Mouse (Mus musculus): ENCODE data around the gene Car2. TPM values are rescaled to one million over a fixed set of nuclear protein-coding genes. Genes with fewer than 3 reads are reported as not detected.

The Car2 gene
- total RNA-seq, 2 experiments from 2014 or later = 92.6 to 97.8 TPM

DNA sequence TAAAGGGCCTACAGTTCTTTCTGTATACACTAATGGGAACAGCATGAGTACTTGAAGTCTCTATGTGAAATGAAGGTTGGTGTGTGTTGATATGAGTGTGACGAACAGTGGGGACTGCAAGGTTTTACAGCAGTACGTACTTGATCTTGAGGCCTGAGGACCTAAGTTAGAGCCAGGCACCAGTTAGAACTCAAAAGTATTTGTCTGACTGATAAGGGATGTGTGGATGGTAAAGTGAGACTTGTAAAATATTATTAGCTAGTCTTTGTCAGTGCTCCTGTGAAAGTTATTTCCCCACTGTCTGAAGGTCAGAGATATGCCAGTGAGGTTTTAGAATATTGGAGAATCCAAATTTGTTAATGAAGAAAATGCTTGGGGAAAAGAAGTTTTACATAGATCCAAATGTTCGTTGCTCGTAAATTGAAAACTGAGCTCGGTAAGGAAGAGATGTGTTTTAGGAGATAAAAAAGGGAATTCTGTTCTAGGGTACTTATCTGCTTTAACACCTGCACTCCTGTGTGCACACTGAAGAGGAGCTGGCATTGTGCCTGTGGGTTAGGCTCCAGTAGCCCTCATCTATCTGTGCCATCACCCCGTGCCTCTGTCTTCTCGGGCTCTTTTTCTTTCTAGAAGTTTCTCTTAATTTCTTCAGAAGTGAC lies 8.7 kb upstream of the Car2 start:
- no peak for DNase-seq (ENCODE audit: low spot score in 2 of 2)
- intact Hi-C loops (cut with DNase I) = no loop called here

DNA sequence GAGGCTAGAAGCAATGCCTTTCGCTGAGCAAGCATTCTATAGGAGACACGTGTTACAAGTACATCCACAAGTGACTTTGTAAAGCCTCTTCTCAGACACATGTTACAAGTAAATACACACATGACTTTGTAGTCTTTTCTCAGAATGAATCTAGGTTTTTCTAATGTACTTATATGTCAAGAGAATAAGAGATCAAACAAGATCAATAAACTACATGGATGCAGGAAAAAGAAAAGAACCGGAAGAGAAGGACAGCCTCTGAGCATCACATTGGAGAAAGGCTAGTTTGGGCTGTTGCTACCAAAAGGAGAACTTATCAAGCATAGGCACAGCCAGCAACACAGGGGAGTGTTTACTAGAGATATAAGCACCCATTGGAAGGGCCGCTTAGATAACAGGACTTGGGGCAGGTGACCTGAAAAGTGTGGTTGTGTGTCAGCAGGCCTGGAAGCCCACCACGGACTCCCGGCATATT lies 7.3 kb upstream of the Car2 start:
- intact Hi-C loops (cut with DNase I) = no loop called here
- no peak for DNase-seq (ENCODE audit: low spot score in 2 of 2)

DNA sequence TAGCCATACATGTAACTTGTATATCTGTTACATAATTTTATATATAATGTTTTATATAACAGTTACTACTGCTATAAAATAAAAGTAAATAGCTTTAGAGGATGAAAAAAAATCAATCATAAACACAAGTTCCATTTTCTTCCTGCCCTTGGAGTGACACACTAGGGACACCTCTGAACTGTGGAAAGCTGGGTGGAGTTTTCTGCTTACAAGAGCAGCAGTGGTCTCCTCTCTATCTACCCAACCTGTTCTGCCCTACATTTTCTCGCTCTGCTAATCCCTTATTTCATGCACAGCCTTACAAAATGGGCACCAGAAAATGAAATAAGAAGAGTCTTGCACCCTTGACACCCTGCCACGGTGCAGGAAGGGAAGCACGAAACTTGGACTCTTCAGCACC lies 6.8 kb upstream of the Car2 start:
- intact Hi-C loops (cut with DNase I) = no loop called here

DNA sequence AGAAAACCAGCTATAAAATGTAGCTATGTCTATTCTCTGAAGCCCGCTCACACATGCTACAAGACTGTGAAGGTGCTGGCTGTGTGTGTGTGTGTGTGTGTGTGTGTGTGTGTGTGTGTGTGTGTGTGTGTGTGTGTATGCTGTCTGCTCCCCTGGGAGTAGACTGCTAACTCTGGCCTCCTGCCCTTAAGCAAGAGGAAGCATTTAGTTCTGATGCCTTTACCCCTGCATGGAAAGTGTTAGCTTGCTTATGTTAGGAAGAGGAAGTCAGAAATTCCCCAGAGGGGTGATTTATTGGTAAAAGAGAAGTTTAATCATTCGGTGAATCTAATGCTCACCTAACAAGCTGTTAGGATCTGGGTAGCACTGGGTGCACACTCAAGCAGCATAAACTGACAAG lies 5.8 kb upstream of the Car2 start:
- DNase-seq (ENCODE audit: low spot score in 2 of 2) = no peak
- intact Hi-C loops (cut with DNase I) = loop anchor here (10.0 kb wide), 1 partner anchor 195 kb away; no protein-coding TSS in a partner anchor

More for the DNA sequence above, 6.8 kb upstream of the Car2 start:
- no peak for DNase-seq (ENCODE audit: low spot score in 2 of 2)

DNA sequence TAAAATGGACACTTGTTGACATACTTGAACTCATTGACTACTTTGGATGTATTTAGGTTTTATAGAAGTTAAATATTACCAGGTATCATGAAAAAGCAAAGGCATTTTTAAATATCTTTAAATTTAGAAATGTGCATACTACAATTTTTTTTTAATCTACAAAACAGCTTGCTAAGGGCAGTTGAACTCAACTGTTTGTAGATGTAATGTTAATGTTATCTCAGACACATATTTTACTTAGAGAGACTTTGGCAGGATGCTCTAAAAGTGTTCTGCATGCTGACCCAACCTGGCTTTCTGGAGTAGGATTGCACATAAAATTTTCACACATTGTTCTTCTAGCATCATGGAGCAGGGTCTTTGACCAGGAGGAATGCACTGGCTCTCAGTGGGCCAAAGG lies 4.1 kb upstream of the Car2 start:
- intact Hi-C loops (cut with DNase I) = loop anchor here (10.0 kb wide), 1 partner anchor 193 kb away; no protein-coding TSS in a partner anchor
- no peak for DNase-seq (ENCODE audit: low spot score in 2 of 2)

DNA sequence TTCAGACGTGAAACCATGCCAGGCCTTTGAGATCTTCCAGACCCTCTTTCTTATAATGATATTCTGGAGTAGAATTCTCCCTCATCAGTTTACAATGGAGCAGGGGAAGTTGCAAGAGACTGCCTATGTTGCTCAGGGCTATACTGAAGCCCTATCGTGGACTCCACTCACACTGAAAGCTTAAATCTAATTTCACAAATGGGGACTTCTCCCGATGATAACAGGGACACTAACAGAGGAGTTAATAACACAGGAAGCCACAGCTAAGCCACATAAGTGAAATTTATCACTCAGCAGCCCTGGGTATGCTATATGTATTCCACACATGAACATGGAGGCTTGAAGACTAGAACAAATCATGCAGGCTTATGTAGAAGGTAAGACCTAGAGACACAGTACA lies 3.3 kb upstream of the Car2 start:
- intact Hi-C loops (cut with DNase I) = loop anchor here (10.0 kb wide), 1 partner anchor 192 kb away; no protein-coding TSS in a partner anchor
- DNase-seq (ENCODE audit: low spot score in 2 of 2) = no peak

DNA sequence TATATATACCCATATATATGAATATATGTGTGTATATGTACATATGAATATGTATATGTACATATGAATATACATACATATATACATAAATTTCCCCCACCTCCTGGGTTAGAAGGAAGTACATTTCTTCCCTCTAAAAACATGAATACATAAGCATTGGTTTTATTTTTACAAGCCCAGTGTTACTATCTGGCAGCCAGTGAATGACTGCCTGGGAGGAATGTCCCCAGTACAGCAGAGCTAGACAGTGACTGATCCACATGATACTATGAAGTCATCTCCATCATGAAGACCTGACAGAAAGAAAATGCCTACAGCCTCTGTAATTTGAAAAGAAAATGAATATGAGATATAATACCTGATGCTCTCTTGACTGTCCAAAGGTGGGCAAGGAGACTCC lies 1.2 kb upstream of the Car2 start:
- intact Hi-C loops (cut with DNase I) = loop anchor here (5.0 to 10.0 kb wide), 2 partner anchors 190 to 307 kb away; no protein-coding TSS in a partner anchor
- no peak for DNase-seq (ENCODE audit: low spot score in 2 of 2)

DNA sequence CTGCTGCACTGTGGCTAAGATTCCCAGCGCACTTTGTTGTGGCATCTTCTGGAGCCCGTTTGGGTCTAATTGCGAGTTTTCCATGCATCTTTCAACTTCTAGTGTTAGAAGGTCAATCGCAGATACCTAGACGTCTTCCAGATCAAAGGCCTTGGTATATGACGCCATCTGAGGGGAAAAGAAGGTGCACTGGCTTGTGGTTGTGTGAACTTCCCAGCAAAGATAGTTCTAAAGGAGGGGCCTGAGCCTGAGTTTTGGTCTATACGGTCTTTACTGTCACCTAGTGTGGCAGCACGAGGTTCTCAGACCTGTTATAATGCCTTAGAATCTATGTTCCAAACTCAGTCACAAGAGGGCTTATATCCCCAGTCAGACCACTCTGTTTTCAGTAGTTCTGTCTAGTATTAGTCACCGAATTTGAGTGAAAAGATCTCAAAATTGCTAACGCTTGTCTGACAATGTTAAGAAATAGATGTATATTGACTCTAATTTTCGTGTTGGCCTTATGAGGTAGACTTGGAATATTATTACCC lies 1.1 kb downstream of the Car2 start:
- intact Hi-C loops (cut with DNase I) = loop anchor here (5.0 to 10.0 kb wide), 2 partner anchors 188 to 305 kb away; no protein-coding TSS in a partner anchor
- DNase-seq (ENCODE audit: low spot score in 2 of 2) = peak in 1 of 2 experiments; percentile 4

DNA sequence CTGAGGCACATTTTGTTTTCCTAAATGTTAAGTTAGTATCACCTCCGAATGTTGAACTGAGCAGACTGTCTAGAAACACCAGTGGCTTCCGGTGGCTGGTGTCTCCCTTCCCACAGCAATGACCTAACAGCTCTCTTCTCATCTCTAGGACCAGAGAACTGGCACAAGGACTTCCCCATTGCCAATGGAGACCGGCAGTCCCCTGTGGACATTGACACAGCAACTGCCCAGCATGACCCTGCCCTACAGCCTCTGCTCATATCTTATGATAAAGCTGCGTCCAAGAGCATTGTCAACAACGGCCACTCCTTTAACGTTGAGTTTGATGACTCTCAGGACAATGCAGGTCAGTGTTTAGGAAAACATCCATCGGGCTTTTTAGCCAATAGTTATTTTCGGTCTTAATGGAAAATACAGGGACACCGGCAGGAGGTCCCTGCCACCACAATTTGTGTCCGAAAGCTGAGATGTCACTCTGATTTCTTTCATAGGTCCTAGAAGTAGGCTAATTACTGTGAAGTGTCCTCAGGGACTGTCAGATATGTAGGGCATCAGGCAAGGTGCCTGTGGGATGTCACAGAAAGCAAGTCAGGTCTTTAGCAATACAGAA lies 1.7 kb downstream of the Car2 start:
- intact Hi-C loops (cut with DNase I) = loop anchor here (5.0 to 10.0 kb wide), 2 partner anchors 187 to 305 kb away; no protein-coding TSS in a partner anchor
- peak in 1 of 2 experiments; percentile 3 for DNase-seq (ENCODE audit: low spot score in 2 of 2)

DNA sequence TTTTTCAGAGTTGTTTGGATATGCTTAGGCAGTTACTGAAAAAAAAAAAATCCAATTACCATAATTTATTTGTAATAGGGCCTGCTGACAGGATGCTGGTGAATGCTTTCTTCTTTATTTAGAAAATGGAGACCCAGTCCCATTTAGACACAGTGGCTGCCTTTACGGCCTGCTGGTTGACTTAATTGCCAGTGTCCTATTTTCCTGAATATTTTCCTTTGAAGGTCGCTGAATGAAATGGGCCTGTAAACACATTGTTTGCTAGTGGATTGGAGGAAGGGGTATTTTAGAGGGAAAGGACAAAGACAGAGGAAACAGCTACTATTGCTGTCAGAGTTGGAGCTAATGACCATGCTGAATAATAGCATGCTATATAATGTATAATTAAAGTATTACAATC lies 2.5 kb downstream of the Car2 start:
- intact Hi-C loops (cut with DNase I) = loop anchor here (5.0 to 10.0 kb wide), 2 partner anchors 186 to 304 kb away; no protein-coding TSS in a partner anchor
- DNase-seq (ENCODE audit: low spot score in 2 of 2) = no peak

DNA sequence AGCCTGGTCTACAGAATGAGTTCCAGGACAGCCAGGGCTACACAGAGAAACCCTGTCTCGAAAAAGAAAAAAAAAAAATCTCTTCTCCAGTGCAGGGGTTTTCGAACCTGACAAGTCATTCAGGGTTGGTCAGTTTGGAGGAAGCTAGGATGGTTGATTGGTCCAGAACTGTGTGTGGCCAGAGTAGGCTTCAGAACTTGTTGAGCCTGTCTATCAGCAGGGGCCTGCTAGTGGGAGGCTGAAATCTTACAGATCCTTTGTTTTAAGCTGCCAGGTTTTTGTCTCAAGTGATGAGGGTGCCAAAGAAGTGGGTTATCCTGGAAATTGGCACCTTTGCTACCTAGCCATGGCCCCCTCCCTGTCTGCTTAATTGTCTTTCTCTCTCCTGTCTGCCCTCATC lies 3.0 kb downstream of the Car2 start:
- intact Hi-C loops (cut with DNase I) = loop anchor here (5.0 to 10.0 kb wide), 2 partner anchors 186 to 303 kb away; no protein-coding TSS in a partner anchor
- no peak for DNase-seq (ENCODE audit: low spot score in 2 of 2)

DNA sequence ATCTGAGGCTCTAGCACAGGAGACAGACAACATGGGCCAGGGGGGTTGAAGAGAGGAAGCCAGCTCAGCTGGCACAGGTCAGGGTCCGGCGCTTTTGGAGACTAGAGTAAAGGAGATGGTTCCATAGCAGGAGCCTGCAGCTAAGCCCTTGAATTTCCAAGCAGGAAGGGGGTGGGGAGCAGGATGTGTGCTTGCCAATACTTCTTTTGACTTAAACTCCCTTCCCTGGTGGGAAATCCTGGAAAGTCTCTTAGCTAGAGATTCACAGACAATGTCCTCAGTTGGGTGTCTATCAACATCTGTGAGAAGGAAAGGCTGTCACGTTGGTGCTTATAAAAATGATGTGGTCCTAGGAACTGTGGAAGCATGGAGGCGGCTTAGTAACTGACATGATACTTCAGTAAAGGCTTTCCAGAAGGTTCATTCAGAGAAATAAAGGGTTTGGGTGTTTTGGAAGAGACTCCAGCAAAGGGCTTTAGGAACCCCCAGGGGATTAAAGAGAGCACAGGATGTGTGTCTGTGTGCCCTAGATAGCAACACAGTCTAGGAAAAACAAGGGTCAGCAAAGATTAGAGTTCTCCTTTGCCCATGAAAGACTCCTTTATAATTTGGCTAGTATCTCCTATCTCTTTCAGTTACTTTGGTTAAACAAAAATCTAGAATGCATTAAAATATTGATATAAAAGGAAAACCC lies 3.8 kb downstream of the Car2 start:
- no peak for DNase-seq (ENCODE audit: low spot score in 2 of 2)
- intact Hi-C loops (cut with DNase I) = loop anchor here (5.0 to 10.0 kb wide), 2 partner anchors 185 to 302 kb away; no protein-coding TSS in a partner anchor

DNA sequence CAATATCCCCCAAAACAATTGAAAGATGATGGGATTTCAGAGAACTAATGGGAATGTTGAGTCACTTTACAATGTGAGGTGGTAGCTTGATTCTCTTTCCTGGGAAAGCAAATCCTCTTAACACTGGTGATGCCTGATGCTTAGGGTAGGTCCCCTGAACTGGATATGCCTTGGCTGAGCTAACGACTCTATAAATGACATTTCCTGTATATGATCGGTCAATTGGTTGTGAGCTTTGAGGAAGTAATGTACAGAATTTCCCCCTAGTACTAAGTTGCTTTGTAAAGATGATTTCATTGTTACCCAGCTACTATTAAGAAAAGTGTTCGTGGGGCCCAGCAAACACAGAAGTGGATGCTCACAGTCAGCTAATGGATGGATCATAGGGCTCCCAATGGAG lies 6.9 kb downstream of the Car2 start:
- no peak for DNase-seq (ENCODE audit: low spot score in 2 of 2)
- intact Hi-C loops (cut with DNase I) = no loop called here

DNA sequence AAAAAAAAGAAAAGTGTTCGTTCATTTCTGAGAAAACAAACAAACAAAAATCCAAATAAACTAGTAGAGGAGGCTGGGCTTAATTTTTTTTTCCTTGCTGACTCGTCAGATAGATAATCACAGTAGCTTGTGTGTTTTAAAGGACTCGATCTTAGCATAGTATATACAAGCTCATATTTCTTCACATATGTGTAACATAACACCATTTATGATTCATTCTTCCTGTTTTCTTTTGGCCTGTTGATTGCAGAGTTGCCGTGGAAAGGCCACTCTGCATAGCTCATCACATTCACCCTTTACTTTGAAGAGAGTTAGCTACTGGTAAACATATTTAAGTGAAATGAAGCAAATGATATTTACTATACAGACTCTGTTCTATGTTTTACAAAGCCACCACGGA lies 7.6 kb downstream of the Car2 start:
- intact Hi-C loops (cut with DNase I) = no loop called here
- no peak for DNase-seq (ENCODE audit: low spot score in 2 of 2)

DNA sequence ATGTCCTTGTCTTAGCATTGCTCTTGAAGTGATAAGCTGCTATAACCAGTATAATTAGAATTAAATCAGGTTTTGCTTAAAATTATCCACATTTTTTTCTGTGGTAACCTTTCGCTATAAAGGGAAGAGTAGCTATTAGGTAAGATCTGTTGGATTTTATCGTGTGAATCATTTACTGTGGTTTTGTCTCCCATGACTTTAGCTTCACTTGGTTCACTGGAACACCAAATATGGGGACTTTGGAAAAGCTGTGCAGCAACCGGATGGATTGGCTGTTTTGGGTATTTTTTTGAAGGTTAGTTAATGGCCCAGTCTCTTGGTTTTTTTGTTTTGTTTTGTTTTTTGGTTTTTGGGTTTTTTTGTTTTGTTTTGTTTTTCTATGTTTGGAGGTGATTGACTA lies 9.3 kb downstream of the Car2 start:
- no peak for DNase-seq (ENCODE audit: low spot score in 2 of 2)
- intact Hi-C loops (cut with DNase I) = no loop called here

DNA sequence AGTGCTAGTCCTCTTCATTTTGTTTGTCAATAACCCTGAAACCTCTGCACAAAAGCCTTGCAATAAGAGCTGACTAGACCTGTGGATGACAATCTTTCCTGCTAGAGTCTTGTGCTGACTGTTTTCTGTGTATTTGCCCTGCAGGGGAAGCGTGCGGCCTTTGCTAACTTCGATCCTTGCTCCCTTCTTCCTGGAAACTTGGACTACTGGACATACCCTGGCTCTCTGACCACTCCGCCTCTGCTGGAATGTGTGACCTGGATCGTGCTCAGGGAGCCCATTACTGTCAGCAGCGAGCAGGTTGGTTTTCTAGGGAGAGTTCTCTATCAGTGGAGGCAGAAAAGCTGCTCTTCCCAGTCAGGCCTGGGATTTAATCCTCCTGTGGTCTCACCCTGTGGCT lies 11.7 kb downstream of the Car2 start:
- intact Hi-C loops (cut with DNase I) = no loop called here
- no peak for DNase-seq (ENCODE audit: low spot score in 2 of 2)

DNA sequence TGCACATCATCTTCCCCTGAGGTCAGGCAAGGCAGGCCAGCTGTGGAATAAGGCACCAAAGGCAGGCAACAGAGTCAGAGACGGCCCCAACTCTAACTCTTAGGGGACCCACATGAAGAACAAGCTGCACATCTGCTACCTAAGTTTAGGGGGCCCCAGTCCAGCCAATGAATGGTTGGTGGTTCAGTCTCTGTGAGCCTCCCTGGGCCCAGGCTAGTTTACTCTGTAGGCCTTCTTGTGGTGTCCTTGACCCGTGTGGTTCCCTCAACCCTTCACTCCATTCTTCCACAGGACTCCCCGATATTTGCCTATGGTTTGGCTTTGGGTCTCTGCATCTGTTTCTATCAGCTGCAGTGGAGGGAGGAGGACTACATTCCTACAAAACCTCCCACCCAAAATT lies 17.3 kb downstream of the Car2 start:
- DNase-seq (ENCODE audit: low spot score in 2 of 2) = no peak
- intact Hi-C loops (cut with DNase I) = no loop called here

DNA sequence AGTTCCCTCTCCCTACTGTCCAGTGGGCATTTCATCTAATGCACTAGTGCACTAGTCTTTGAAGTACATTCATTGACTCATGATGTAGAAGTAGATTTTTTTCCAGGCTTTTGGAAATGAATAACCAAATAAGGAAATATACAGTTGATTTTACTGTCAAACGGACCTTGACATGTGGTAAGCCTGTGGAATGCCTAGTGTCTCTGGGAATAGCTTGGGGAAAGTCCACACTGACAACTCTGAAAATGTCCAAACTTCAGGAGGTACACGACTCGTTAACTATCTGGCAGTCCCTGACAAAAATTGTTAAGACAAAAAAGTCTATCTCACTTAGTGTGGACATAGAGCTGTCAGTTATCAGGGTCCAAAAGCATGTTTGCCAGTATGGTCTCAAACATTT lies 18.1 kb downstream of the Car2 start:
- DNase-seq (ENCODE audit: low spot score in 2 of 2) = no peak
- intact Hi-C loops (cut with DNase I) = no loop called here

DNA sequence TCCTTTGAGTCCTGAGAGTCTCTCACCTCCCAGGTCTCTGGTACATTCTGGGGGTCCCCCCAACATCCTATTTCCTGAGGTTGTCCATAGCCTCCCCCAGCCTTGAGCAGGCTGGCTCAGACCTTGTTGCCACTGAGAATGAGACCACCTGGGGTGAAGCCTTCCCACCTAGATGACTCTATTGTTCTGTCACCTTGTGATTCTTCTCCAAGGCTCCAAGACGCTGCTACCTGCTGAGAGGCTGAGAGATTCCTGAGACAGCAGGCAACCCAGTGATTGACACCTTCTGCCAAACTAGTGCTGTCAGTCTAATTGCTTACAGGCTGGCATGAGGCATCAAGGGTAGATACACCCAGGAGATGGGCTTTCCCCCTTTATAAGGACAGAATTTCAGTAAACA lies 21.2 kb downstream of the Car2 start:
- DNase-seq (ENCODE audit: low spot score in 2 of 2) = no peak
- intact Hi-C loops (cut with DNase I) = no loop called here

DNA sequence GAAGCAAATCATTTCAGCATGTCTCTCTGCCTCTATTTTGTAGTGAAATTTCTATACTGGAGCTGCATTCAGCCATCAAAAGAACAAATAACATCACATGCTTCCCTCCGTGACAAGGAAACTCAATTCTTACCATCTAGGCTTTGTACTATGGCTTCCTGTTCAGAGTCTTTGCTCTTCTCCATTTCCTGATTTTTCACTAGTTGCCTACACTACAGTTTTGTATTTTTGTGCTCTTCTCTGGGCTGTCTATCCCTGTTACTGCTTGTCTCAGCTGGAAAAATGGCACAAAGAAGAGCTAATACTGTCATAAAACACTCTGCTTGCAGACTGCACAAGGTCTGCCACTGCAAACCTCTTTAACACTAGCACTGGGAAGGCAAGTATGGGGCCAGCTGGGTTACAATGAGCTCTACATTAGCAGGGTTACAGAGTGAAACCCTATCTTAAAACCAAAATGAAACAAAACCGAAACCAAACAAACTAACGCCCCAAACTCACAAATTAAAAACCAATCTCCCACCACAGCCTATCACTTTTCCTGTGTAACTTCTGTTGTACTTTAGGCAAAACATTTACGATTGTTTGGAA lies 26.0 kb downstream of the Car2 start:
- intact Hi-C loops (cut with DNase I) = no loop called here

More for the DNA sequence above, 26.0 kb downstream of the Car2 start:
- no peak for DNase-seq (ENCODE audit: low spot score in 2 of 2)
